Mouse (Mus musculus): Measurements from ENCODE around the gene Rnf43. TPM values are rescaled to one million over a fixed set of nuclear protein-coding genes. Genes with fewer than 3 reads are reported as not detected.

Gene Rnf43
- total RNA-seq, 2 experiments from 2014 or later, result 2.3 to 3.2 TPM

GRCm38 (mm10) chr11:87763511-87763987 lies 101.0 kb downstream of the Rnf43 start:
- intact Hi-C loops (cut with DNase I), result no loop called here
- peak; percentile 60 to 82 for DNase-seq (ENCODE audit: extremely low spot score in 1 of 2, low spot score in 2 of 2)

- intact Hi-C loops (cut with DNase I), result no loop called here
- DNase-seq (ENCODE audit: extremely low spot score in 1 of 2, low spot score in 2 of 2), result peak in 1 of 2 experiments; percentile 75
Measured at GRCm38 (mm10) chr11:87763988-87764876, 101.7 kb downstream of the Rnf43 start.

- intact Hi-C loops (cut with DNase I), result no loop called here
- DNase-seq (ENCODE audit: extremely low spot score in 1 of 2, low spot score in 2 of 2), result no peak
Measured at GRCm38 (mm10) chr11:87768745-87769144, 106.2 kb downstream of the Rnf43 start.

GRCm38 (mm10) chr11:87770989-87771388 lies 108.5 kb downstream of the Rnf43 start:
- peak; percentile 40 to 72 for DNase-seq (ENCODE audit: extremely low spot score in 1 of 2, low spot score in 2 of 2)
- intact Hi-C loops (cut with DNase I), result loop anchor here (2.0 kb wide), 1 partner anchor 108 kb away; the partner anchor contains the start of gene Rnf43

- intact Hi-C loops (cut with DNase I), result no loop called here
- DNase-seq (ENCODE audit: extremely low spot score in 1 of 2, low spot score in 2 of 2), result no peak
Measured at GRCm38 (mm10) chr11:87772354-87772753, 109.8 kb downstream of the Rnf43 start.

GRCm38 (mm10) chr11:87778100-87778765 lies 115.7 kb downstream of the Rnf43 start:
- DNase-seq (ENCODE audit: extremely low spot score in 1 of 2, low spot score in 2 of 2), result peak in 1 of 2 experiments; percentile 77
- intact Hi-C loops (cut with DNase I), result no loop called here

- intact Hi-C loops (cut with DNase I), result no loop called here
- no peak for DNase-seq (ENCODE audit: extremely low spot score in 1 of 2, low spot score in 2 of 2)
Measured at GRCm38 (mm10) chr11:87778915-87779314, 116.4 kb downstream of the Rnf43 start.

GRCm38 (mm10) chr11:87779392-87779791 lies 116.9 kb downstream of the Rnf43 start:
- intact Hi-C loops (cut with DNase I), result no loop called here
- DNase-seq (ENCODE audit: extremely low spot score in 1 of 2, low spot score in 2 of 2), result no peak

GRCm38 (mm10) chr11:87780130-87780529 lies 117.6 kb downstream of the Rnf43 start:
- DNase-seq (ENCODE audit: extremely low spot score in 1 of 2, low spot score in 2 of 2), result no peak
- intact Hi-C loops (cut with DNase I), result no loop called here

Small RNA genes within 50 kb of the gene (microRNA-seq; reads per million reads assigned to microRNA genes)
- not detected for gene Mir142
- not detected for gene Mir142b

Other genes starting within 250 kb of the Rnf43 start
- gene Gm11492, start 96.1 kb upstream of the Rnf43 start, total RNA-seq (2021), result not detected
- gene Sept4, start 93.8 kb upstream of the Rnf43 start, total RNA-seq (2021), result 10 to 100 TPM; 55.2 to 58.6 TPM
- gene Mtmr4, start 70.6 kb upstream of the Rnf43 start, total RNA-seq (2021), result 10 to 100 TPM; 82.6 to 90.3 TPM
- under 1 TPM; 0.24 to 0.56 TPM for gene Hsf5, start 45.6 kb upstream of the Rnf43 start, total RNA-seq (2021)
- 10 to 100 TPM; 48.5 to 57.1 TPM for gene Supt4a, start 74.8 kb downstream of the Rnf43 start, total RNA-seq (2021)
- 100 to 1,000 TPM; 148 to 150 TPM for gene Tspoap1, start 97.8 kb downstream of the Rnf43 start, total RNA-seq (2021)
- not detected for gene Mpo, start 130.9 kb downstream of the Rnf43 start, total RNA-seq (2021)
- gene Lpo, start 165.6 kb downstream of the Rnf43 start, total RNA-seq (2021), result 1 to 10 TPM; 1.5 to 2.7 TPM
- gene Mks1, start 190.5 kb downstream of the Rnf43 start, total RNA-seq (2021), result 1 to 10 TPM; 4.6 to 5.0 TPM
- gene Epx, start 212.8 kb downstream of the Rnf43 start, total RNA-seq (2021), result under 1 TPM; 0.36 to 0.77 TPM
- gene Olfr462, start 229.5 kb downstream of the Rnf43 start, total RNA-seq (2021), result not detected
- not detected for gene Olfr463, start 234.7 kb downstream of the Rnf43 start, total RNA-seq (2021)

Measured in left cerebral cortex, postnatal 10 days (tissue).